20 mouse cellular contexts compared by ENCODE assay signal in genomic region chr1:168228756-168229526, GRCm38 (mm10).
DNase-seq lines count a peak whose midpoint lies in the region; ATAC-seq and TF ChIP-seq lines count a peak whose summit lies in the region.
"Had no signal": no experiment of that assay in that cellular context is flagged by ENCODE, and none has a peak within 500 bp of the region (broad histone marks: within the 10 kb centered on the region; RNA-seq: fewer than 3 reads in every experiment).

No protein-coding gene starts in this region.

- H3K79me2 ChIP-seq in heart, adult 2 months (replicated peaks; ENCODE audit: control insufficient read depth, insufficient read depth, low read length) = peaks cover 3% of the 10 kb centered on the region; the same call in 1 of the 2 replicates

- TF ChIP-seq POLR2A in heart, adult 2 months (IDR thresholded peaks at IDR 0.05; ENCODE audit: insufficient read depth, low read depth, low read length) = no peak

- no peak overlapping the region for H3K9ac ChIP-seq in heart, adult 2 months (ENCODE audit: low read depth, low read length)
- H3K9ac ChIP-seq in kidney, embryonic 14.5 days (ENCODE audit: low read depth, low read length) = no peak overlapping the region
- H3K9ac ChIP-seq: hindbrain, embryonic 12.5 days; intestine, embryonic 15.5 days; lung, embryonic 14.5 days; midbrain, embryonic 12.5 days; neural tube, embryonic 15.5 days; stomach, embryonic 15.5 days had no signal

- peak; percentile 7; the same call in 1 of the 2 replicates for TF ChIP-seq CTCF in heart, adult 2 months (IDR thresholded peaks at IDR 0.05)

- 68% methylated on average over 6 of the region's 6 CpGs for WGBS in heart, adult 2 months
- 42% methylated on average over 6 of the region's 6 CpGs for WGBS in kidney, embryonic 14.5 days
- WGBS in embryonic facial prominence, embryonic 10.5 days = 76% methylated on average over 6 of the region's 6 CpGs

- intact Hi-C loops in heart, adult 2 months (cut with DNase I) = no loop called here
- intact Hi-C loops in heart, postnatal 14 days (cut with DNase I) = no loop called here

- no peaks in the 10 kb centered on the region for H3K9me3 ChIP-seq in kidney, embryonic 14.5 days (ENCODE audit: control insufficient read depth, low read length)
- H3K9me3 ChIP-seq in embryonic facial prominence, embryonic 10.5 days = no peaks in the 10 kb centered on the region
- H3K9me3 ChIP-seq: hindbrain, embryonic 12.5 days; intestine, embryonic 15.5 days; midbrain, embryonic 12.5 days; neural tube, embryonic 15.5 days; stomach, embryonic 15.5 days had no signal

- peaks cover 19% of the 10 kb centered on the region for H3K4me1 ChIP-seq in heart, adult 2 months (ENCODE audit: control insufficient read depth, insufficient read depth, low read length)
- H3K4me1 ChIP-seq in kidney, embryonic 14.5 days (ENCODE audit: control insufficient read depth, insufficient read depth, low read length) = peaks cover 61% of the 10 kb centered on the region
- peaks cover 67% of the 10 kb centered on the region for H3K4me1 ChIP-seq in embryonic facial prominence, embryonic 10.5 days

- 0 out of 2 replicates have a peak, but pooled peaks have one; percentile 13 for ATAC-seq in kidney, embryonic 14.5 days (ENCODE audit: low FRiP score, low TSS enrichment)
- 0 out of 2 replicates have a peak, but pooled peaks have one; percentile 22 for ATAC-seq in megakaryocyte-erythroid progenitor cell, adult 5-6 weeks (replicated peaks; ENCODE audit: low FRiP score, low TSS enrichment, poor library complexity, severe bottlenecking)

- TF ChIP-seq EP300 in heart, adult 2 months (IDR thresholded peaks at IDR 0.05; ENCODE audit: insufficient read depth, low read depth, low read length) = no peak

- DNase-seq in heart, adult 2 months = no peak
- no peak for DNase-seq in heart, postnatal 14 days
- DNase-seq in kidney, postnatal 10 days = no peak
- DNase-seq in embryonic facial prominence, embryonic 10.5 days (ENCODE audit: low spot score) = no peak
- no peak for DNase-seq in cerebellum, postnatal 25 days
- no peak for DNase-seq in frontal cortex, adult 2 months (ENCODE audit: extremely low spot score in 1 of 2, low spot score in 1 of 2)
- DNase-seq: adrenal gland, postnatal 14 days; B cell, adult 2 months; cerebellum, adult 18-20 months; kidney, postnatal 36 days; lung, embryonic 14.5 days; spleen, adult 18-20 months had no signal

- H3K27me3 ChIP-seq in heart, adult 2 months (ENCODE audit: control insufficient read depth, insufficient read depth, low read length) = no peaks in the 10 kb centered on the region
- no peaks in the 10 kb centered on the region for H3K27me3 ChIP-seq in kidney, embryonic 14.5 days (ENCODE audit: control insufficient read depth, insufficient read depth, low read length)
- H3K27me3 ChIP-seq in embryonic facial prominence, embryonic 10.5 days (replicated peaks; ENCODE audit: low read depth, poor library complexity, severe bottlenecking) = no peaks in the 10 kb centered on the region
- H3K27me3 ChIP-seq: hindbrain, embryonic 12.5 days; intestine, embryonic 15.5 days; neural tube, embryonic 15.5 days; stomach, embryonic 15.5 days had no signal

- no peak overlapping the region for H3K4me2 ChIP-seq in kidney, embryonic 14.5 days (replicated peaks; ENCODE audit: low read depth, low read length)
- H3K4me2 ChIP-seq: hindbrain, embryonic 12.5 days; intestine, embryonic 15.5 days; lung, embryonic 14.5 days; midbrain, embryonic 12.5 days; neural tube, embryonic 15.5 days; stomach, embryonic 15.5 days had no signal

- H3K27ac ChIP-seq in heart, adult 2 months = no peak overlapping the region
- no peak overlapping the region for H3K27ac ChIP-seq in kidney, embryonic 14.5 days (ENCODE audit: low read depth, low read length)
- peak overlapping the region; percentile 51; the same call in 1 of the 2 replicates for H3K27ac ChIP-seq in embryonic facial prominence, embryonic 10.5 days (replicated peaks)
- H3K27ac ChIP-seq: intestine, embryonic 15.5 days; macrophage; midbrain, embryonic 12.5 days; stomach, embryonic 15.5 days had no signal

- H3K4me3 ChIP-seq in heart, adult 2 months = no peak overlapping the region
- H3K4me3 ChIP-seq in kidney, embryonic 14.5 days (ENCODE audit: low read length) = no peak overlapping the region
- no peak overlapping the region for H3K4me3 ChIP-seq in embryonic facial prominence, embryonic 10.5 days
- H3K4me3 ChIP-seq: hindbrain, embryonic 12.5 days; intestine, embryonic 15.5 days; midbrain, embryonic 12.5 days; neural tube, embryonic 15.5 days; stomach, embryonic 15.5 days had no signal

- peaks cover 2% of the 10 kb centered on the region; the same call in 1 of the 2 replicates for H3K36me3 ChIP-seq in heart, adult 2 months (ENCODE audit: control insufficient read depth, insufficient read depth, low read length)
- H3K36me3 ChIP-seq in kidney, embryonic 14.5 days (ENCODE audit: control insufficient read depth, insufficient read depth, low read length) = peaks cover 7% of the 10 kb centered on the region; the same call in 1 of the 2 replicates
- peaks cover 5% of the 10 kb centered on the region for H3K36me3 ChIP-seq in embryonic facial prominence, embryonic 10.5 days (replicated peaks)
- H3K36me3 ChIP-seq: hindbrain, embryonic 12.5 days; intestine, embryonic 15.5 days; midbrain, embryonic 12.5 days; neural tube, embryonic 15.5 days; stomach, embryonic 15.5 days had no signal
